Mouse (Mus musculus): ENCODE results near the gene Gpr142.

DNA sequence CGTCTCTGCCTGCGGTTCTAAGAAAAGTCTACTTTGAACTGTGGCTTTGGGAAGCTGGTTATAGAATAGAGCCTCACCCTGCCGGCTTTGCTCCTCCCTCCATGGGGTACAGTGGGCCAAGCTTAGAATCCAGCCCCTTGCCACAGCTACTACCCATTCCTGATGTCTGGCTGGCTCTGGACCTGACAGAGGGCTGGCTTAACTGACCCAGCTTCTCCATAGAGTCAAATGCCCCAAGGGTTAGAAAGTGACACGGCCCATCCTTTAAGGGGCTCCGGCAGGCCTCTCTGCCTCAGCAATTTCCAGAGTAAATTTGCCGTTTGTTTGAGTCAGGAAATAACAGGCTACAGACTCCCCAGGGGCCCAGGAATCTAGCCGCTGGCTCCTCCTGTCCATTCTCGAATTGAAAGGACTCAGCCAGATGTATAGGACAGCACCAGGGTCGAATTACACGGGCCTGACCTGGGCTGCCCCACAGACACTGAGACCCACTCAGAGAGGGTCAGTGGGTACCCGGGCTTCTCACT is 24.5 kb downstream of the Gpr142 start:
- TF ChIP-seq CTCF (IDR thresholded peaks at IDR 0.05; ENCODE audit: extremely low read depth, insufficient read length, insufficient replicate concordance, low read depth, low read length) (no peak), POLR2A (IDR thresholded peaks at IDR 0.05; ENCODE audit: low read depth, low read length) (no peak)
